Mouse (Mus musculus) embryonic fibroblast, embryonic 13.5 days (primary cell): ENCODE measurements at regions not wholly inside any gene's neighbourhood (a gene's known extent, or its start where the extent isn't known, plus 50 kb on each side); places are given as distances from the start of the nearest gene placed in this dataset.

Experiments
- CTCF ChIP-seq: IDR thresholded peaks from 2 replicates; pipeline ENCODE4 v1.5.1; 2011; ENCODE audit warnings: mild to moderate bottlenecking, control low read depth, low read length, moderate library complexity, borderline replicate concordance; ENCODE audit not compliant: insufficient read depth
- POLR2A ChIP-seq: IDR thresholded peaks from 2 replicates; pipeline ENCODE4 v1.6.1; 2011; ENCODE audit warnings: low read depth, mild to moderate bottlenecking, control low read depth, low read length, moderate library complexity

DNA sequence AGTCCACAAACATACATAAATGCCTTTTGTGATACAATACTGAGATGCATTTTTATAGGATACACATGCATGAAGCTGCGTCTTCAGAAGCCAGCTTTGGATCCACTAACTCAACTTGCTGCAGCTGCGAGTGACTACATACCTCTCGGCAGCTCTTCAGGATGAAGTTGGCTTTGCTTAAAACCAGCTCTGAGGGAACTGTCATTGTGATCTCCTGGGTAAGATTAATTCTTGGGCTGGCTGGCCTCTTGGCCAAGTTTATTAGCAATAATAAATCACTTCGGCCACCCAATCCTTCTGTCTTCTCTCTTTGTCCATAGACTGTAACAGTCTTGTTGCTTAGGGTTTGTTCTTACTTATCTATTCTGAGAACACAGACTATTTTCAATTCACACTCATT, 1103.0 kb upstream of the Flrt2 start:
- no peak for TF ChIP-seq CTCF
- TF ChIP-seq POLR2A, result no peak
